Mouse (Mus musculus): ENCODE results near the gene Neurod1. TPM values are rescaled to one million over a fixed set of nuclear protein-coding genes. Genes with fewer than 3 reads are reported as not detected.

The Neurod1 gene
- polyA plus RNA-seq, 1 experiment from 2014 or later = not detected

DNA sequence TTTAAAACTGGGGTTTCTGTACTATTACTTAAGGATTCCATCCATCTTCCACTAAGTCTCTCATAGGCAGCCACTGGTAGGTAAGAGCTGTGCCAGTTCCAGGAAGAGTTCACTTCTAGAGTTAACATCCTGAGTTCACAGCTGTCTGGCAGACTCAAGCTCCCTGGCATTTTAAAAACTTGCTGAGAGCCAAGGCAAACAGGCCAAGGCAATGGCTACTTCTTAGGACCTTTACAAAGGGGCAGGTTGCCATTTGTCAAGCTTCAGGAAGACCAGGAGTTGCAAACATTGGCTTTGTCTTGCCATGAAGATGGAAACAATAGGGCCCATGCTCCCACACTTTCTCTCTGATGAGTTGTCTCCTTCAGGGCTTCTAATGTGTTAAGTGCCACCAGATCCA, 26.5 kb downstream of the Neurod1 start:
- Histone ChIP-seq H3K4me1 (peaks cover 7% of the 10 kb centered on the region; the same call in 1 of the 2 replicates), H3K27ac (no peak overlapping the region), H3K4me3 (no peak overlapping the region), H3K9ac (no peak overlapping the region), H3K27me3 (peaks cover 13% of the 10 kb centered on the region), H3K4me2 (no peak overlapping the region), H3K9me3 (no peaks in the 10 kb centered on the region), H3K36me3 (no peaks in the 10 kb centered on the region)
- ATAC-seq (ENCODE audit: borderline replicate concordance, extremely low read depth, low FRiP score, low TSS enrichment) = no peak

DNA sequence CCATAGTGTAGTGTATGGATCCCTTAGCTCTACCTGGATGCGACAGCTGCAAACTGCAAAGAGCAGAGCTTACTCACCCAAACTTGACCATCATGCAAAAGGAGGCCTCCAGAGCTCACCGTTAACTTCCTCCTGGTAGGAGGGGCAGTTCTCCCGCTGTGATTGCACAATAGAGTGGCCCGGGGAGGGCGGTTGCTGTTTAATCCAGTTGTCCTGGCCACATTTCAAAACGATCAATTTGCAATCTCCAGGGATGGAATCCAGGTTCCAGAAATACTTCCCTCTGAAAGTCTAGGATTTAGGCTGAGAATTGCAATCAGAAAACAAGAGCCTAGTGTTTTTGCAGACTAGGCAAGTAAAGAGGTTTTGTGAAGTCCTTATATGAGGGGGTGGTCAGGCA, 26.9 kb downstream of the Neurod1 start:
- Histone ChIP-seq H3K27ac (no peak overlapping the region), H3K4me3 (no peak overlapping the region), H3K9me3 (no peaks in the 10 kb centered on the region), H3K4me1 (peaks cover 7% of the 10 kb centered on the region; the same call in 1 of the 2 replicates), H3K9ac (no peak overlapping the region), H3K27me3 (peaks cover 13% of the 10 kb centered on the region), H3K4me2 (no peak overlapping the region), H3K36me3 (no peaks in the 10 kb centered on the region)
- WGBS = 11% methylated on average over 6 of the region's 6 CpGs
- no peak for ATAC-seq (ENCODE audit: borderline replicate concordance, extremely low read depth, low FRiP score, low TSS enrichment)

GRCm38 (mm10) chr2:79429108-79429507, 27.4 kb downstream of the Neurod1 start:
- no peak overlapping the region for H3K27ac ChIP-seq
- ATAC-seq (ENCODE audit: borderline replicate concordance, extremely low read depth, low FRiP score, low TSS enrichment) = no peak
- H3K9me3 ChIP-seq = no peaks in the 10 kb centered on the region
- H3K4me3 ChIP-seq = peak overlapping the region; percentile 44
- H3K4me1 ChIP-seq = peaks cover 7% of the 10 kb centered on the region; the same call in 1 of the 2 replicates
- H3K27me3 ChIP-seq = peaks cover 13% of the 10 kb centered on the region
- H3K9ac ChIP-seq = no peak overlapping the region
- WGBS = 18% methylated on average over 7 of the region's 7 CpGs
- H3K4me2 ChIP-seq = peak overlapping the region; percentile 86
- no peaks in the 10 kb centered on the region for H3K36me3 ChIP-seq

- H3K4me2 ChIP-seq = peak overlapping the region; percentile 86
- H3K27ac ChIP-seq = no peak overlapping the region
- peak overlapping the region; percentile 44 for H3K4me3 ChIP-seq
- H3K27me3 ChIP-seq = peaks cover 13% of the 10 kb centered on the region
- H3K9ac ChIP-seq = no peak overlapping the region
- 0 out of 2 replicates have a peak, but pooled peaks have one; percentile 46 for ATAC-seq (ENCODE audit: borderline replicate concordance, extremely low read depth, low FRiP score, low TSS enrichment)
- WGBS = under 1% methylated on average over 35 of the region's 35 CpGs
- no peaks in the 10 kb centered on the region for H3K36me3 ChIP-seq
- no peaks in the 10 kb centered on the region for H3K9me3 ChIP-seq
- peaks cover 7% of the 10 kb centered on the region; the same call in 1 of the 2 replicates for H3K4me1 ChIP-seq
Measured at GRCm38 (mm10) chr2:79428569-79429104, 27.9 kb downstream of the Neurod1 start.

GRCm38 (mm10) chr2:79428022-79428421, 28.5 kb downstream of the Neurod1 start:
- no peak overlapping the region for H3K27ac ChIP-seq
- no peaks in the 10 kb centered on the region for H3K9me3 ChIP-seq
- H3K36me3 ChIP-seq = no peaks in the 10 kb centered on the region
- H3K27me3 ChIP-seq = peaks cover 13% of the 10 kb centered on the region
- 28% methylated on average over 6 of the region's 6 CpGs for WGBS
- H3K4me1 ChIP-seq = peaks cover 7% of the 10 kb centered on the region; the same call in 1 of the 2 replicates
- H3K4me2 ChIP-seq = peak overlapping the region; percentile 86; the same call in 1 of the 2 replicates
- no peak for ATAC-seq (ENCODE audit: borderline replicate concordance, extremely low read depth, low FRiP score, low TSS enrichment)
- H3K4me3 ChIP-seq = no peak overlapping the region
- H3K9ac ChIP-seq = no peak overlapping the region

DNA sequence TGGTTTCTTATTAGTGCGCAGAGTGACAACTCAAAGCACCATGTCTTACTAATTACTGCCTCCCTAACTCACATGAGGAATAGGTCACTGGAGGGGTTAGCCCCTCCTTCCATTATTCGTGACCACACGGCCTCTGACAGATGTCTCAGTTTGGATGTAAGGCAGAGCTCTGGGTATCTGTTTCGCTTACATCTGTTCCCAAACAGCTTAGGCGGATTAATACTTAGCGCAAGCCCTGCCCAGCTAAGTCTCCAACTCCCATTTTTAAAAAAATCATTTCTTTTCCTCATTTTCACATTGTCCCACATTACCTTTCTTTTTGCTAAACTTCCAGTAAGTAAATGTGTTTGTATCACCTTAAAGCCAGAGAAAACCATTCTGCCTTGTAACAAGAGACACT, 34.9 kb downstream of the Neurod1 start:
- Histone ChIP-seq H3K27ac (no peak overlapping the region), H3K9me3 (no peaks in the 10 kb centered on the region), H3K9ac (no peak overlapping the region), H3K4me1 (no peaks in the 10 kb centered on the region), H3K4me3 (no peak overlapping the region), H3K36me3 (no peaks in the 10 kb centered on the region), H3K27me3 (no peaks in the 10 kb centered on the region), H3K4me2 (no peak overlapping the region)
- 62% methylated on average over 6 of the region's 6 CpGs for WGBS
- no peak for ATAC-seq (ENCODE audit: borderline replicate concordance, extremely low read depth, low FRiP score, low TSS enrichment)

DNA sequence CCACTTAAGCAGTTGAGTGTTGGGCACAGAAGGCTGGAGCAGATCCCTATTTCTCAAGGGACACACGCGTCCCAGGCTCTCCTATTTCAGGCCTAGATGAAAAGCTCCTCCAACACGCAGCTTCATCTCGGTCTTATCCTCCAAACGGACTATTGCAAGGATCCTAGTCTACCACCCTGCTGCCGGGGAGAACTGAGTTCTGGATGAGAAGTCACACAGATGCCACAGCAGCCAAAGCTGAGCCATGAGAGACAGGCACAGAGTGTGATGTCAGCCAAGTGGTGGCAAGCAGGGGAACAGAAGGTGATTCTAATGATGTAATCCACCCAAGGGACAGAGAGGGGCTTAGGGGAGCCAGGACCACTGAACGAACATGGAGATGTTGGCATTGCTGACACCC, 42.0 kb downstream of the Neurod1 start:
- no peak overlapping the region for H3K9ac ChIP-seq
- WGBS = 85% methylated on average over 7 of the region's 7 CpGs
- H3K4me1 ChIP-seq = no peaks in the 10 kb centered on the region
- no peak overlapping the region for H3K4me3 ChIP-seq
- no peaks in the 10 kb centered on the region for H3K9me3 ChIP-seq
- no peak overlapping the region for H3K27ac ChIP-seq
- no peaks in the 10 kb centered on the region for H3K27me3 ChIP-seq
- ATAC-seq (ENCODE audit: borderline replicate concordance, extremely low read depth, low FRiP score, low TSS enrichment) = no peak
- H3K36me3 ChIP-seq = no peaks in the 10 kb centered on the region
- H3K4me2 ChIP-seq = no peak overlapping the region

- Histone ChIP-seq H3K9me3 (no peaks in the 10 kb centered on the region), H3K9ac (no peak overlapping the region), H3K4me3 (no peak overlapping the region), H3K4me1 (no peaks in the 10 kb centered on the region), H3K36me3 (no peaks in the 10 kb centered on the region), H3K27me3 (no peaks in the 10 kb centered on the region), H3K27ac (no peak overlapping the region), H3K4me2 (no peak overlapping the region)
- WGBS = 82% methylated on average over 3 of the region's 3 CpGs
- ATAC-seq (ENCODE audit: borderline replicate concordance, extremely low read depth, low FRiP score, low TSS enrichment) = no peak
Measured at GRCm38 (mm10) chr2:79410903-79411255, 45.7 kb downstream of the Neurod1 start.

DNA sequence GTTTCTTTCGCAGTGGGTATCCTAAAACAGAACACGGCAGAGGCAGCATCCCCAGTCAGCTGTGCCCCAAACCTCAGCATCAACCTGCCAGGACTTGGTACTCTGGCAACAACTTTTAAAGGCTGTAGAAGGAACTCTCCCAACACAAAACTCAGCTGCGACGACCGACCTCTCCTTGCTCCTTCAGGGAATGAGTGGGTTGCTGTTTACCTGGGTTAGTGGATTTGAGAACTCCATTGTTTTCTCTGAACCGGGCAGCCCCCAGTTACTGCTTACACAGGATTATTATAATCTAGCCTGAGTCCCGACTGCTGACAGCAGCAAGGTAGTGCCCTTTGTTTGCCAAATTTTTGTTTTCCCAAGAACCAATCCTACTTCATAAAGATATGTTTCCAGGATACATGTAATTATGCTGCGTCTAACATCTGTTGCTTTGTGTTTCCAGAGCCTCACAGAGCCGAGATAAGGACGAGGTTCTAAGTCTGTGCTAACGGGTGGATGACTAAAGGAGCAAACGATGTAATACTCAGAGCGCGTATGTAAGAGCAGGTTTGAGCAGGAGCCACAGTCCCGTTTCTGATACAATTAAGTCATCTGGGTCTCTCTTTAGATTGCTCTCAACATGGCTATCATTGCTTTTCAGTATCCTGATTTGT, 46.2 kb downstream of the Neurod1 start:
- H3K9me3 ChIP-seq = no peaks in the 10 kb centered on the region
- no peak overlapping the region for H3K4me2 ChIP-seq
- 43% methylated on average over 15 of the region's 15 CpGs for WGBS
- no peak for ATAC-seq (ENCODE audit: borderline replicate concordance, extremely low read depth, low FRiP score, low TSS enrichment)
- no peak overlapping the region for H3K9ac ChIP-seq
- H3K27ac ChIP-seq = no peak overlapping the region
- no peaks in the 10 kb centered on the region for H3K36me3 ChIP-seq
- no peaks in the 10 kb centered on the region for H3K27me3 ChIP-seq
- H3K4me3 ChIP-seq = no peak overlapping the region
- no peaks in the 10 kb centered on the region for H3K4me1 ChIP-seq

DNA sequence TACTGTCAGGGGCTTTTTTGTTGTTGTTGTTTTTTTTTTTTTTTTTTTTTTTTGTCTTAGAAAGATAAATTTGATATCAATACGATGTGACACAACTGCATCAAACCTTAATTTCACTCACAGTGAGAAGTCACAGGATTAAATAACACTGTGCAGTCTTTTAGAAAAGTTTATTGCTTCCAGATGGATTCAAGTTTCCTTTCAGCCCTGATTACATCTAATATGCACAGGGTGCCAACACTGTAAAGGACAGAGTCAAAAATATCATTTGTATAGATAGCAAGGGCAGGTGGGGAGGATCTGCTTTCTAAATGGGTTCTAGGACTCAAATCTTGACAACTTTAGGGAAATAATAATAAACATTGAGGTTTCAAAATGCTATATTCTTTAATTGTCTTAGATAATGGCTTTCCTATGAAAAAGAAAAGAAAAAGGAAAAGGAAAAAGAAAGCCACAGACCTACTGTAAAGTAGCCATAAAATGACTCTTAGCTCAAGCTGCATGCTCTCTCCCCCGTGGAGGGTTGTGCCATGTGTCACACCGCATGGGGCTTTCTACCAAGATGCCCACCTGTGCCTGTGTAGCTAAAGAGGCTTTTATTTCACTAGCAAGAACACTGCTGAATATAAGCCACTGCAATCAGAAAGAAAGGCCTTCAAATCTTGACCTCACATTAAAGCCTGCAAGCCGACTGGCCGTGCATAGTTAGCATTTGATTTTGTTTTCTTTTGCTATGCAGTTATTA, 50.7 kb downstream of the Neurod1 start:
- 83% methylated on average over 5 of the region's 5 CpGs for WGBS
- H3K36me3 ChIP-seq = no peaks in the 10 kb centered on the region
- no peak overlapping the region for H3K9ac ChIP-seq
- H3K27ac ChIP-seq = no peak overlapping the region
- no peak overlapping the region for H3K4me2 ChIP-seq
- no peak overlapping the region for H3K4me3 ChIP-seq
- H3K9me3 ChIP-seq = no peaks in the 10 kb centered on the region
- no peak for ATAC-seq (ENCODE audit: borderline replicate concordance, extremely low read depth, low FRiP score, low TSS enrichment)
- no peaks in the 10 kb centered on the region for H3K4me1 ChIP-seq
- H3K27me3 ChIP-seq = no peaks in the 10 kb centered on the region
